Mouse (Mus musculus): ENCODE measurements at regions not wholly inside any gene's neighbourhood (a gene's known extent, or its start where the extent isn't known, plus 50 kb on each side); places are given as distances from the start of the nearest gene placed in this dataset.

DNA sequence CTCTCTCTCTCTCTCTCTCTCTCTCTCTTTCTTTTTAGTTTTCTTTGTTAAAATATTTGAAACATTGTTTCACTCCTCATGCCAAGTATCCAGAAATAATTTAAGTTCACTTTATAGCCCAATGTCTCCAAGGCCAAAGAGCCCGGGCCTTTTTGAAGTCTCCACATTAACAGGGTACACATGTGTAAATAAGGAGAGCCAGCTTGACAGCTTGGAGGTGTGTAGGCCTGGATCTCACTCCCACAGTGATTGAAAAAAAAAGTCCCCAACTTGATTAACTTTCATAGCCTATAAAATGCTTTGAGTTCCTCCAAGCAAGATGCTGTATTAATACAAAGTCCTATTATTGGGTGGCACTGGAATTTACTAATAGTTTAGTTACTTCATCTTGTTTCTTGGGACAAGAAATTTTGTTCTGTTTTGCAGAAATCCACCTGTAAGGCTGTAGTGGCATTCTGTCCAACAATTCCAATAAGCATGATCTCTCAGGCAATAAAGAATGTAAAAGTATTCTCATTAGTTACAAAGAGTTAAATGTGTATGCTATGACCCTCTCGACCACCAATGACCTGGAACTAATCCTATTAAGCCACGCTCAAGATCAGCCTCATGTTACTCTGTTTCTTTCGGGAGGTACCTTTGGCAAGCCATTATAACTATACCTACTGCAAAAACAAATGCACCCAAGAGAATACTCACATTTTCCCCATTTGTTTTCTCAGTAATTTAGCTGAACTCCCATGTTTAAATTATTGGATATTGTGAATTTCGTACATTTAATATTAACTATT lies 215.9 kb upstream of the Acvr2a start:
- H3K4me3 ChIP-seq (ENCODE audit: insufficient read depth, poor library complexity, severe bottlenecking): no peak overlapping the region
- TF ChIP-seq MYOG (IDR thresholded peaks at IDR 0.05; ENCODE audit: control insufficient read depth, extremely low read depth, insufficient read length) (no peak), MYOD1 (IDR thresholded peaks at IDR 0.05; ENCODE audit: control insufficient read depth, insufficient read length, low read depth) (no peak), CEBPB (IDR thresholded peaks at IDR 0.05; ENCODE audit: low read depth) (no peak), FOSL1 (IDR thresholded peaks at IDR 0.05; ENCODE audit: insufficient read depth, low read length, poor library complexity, severe bottlenecking) (no peak), MAX (IDR thresholded peaks at IDR 0.05) (no peak), USF1 (IDR thresholded peaks at IDR 0.05; ENCODE audit: low read depth) (no peak), CTCF (IDR thresholded peaks at IDR 0.05; ENCODE audit: control insufficient read depth, insufficient read depth, insufficient read length) (no peak)
- H3ac ChIP-seq (ENCODE audit: control insufficient read depth, insufficient read length, low read depth): no peak overlapping the region
- H3K79me2 ChIP-seq (ENCODE audit: control insufficient read depth, insufficient read depth): no peaks in the 10 kb centered on the region
- H3K27me3 ChIP-seq (ENCODE audit: control insufficient read depth, insufficient read depth, insufficient read length): no peaks in the 10 kb centered on the region
- no peaks in the 10 kb centered on the region for H3K79me3 ChIP-seq (ENCODE audit: low read depth)
- no peaks in the 10 kb centered on the region for H3K36me3 ChIP-seq (ENCODE audit: control insufficient read depth, insufficient read depth)

DNA sequence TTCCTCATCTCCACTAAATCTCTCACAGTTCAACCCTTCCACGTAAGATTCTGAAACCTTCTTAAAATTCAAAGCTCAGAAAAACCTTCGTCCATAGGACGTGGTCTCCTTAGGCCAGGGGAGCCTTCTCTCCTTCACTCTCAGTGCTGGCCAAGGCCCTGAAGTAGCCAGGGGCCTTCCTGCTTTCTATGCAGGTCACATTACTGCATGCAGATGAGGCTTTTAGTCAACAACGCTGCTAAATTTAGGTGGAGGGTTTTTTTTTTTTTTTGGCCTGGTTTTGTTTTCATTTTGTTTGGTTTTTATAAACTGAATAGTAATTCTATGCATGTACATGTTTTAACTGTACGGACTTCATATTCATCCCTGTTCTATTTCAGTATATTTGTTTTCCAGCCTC lies 214.5 kb upstream of the Acvr2a start:
- H3K79me3 ChIP-seq (ENCODE audit: low read depth): no peaks in the 10 kb centered on the region
- H3K4me3 ChIP-seq (ENCODE audit: insufficient read depth, poor library complexity, severe bottlenecking): no peak overlapping the region
- TF ChIP-seq FOSL1 (IDR thresholded peaks at IDR 0.05; ENCODE audit: insufficient read depth, low read length, poor library complexity, severe bottlenecking) (no peak), MYOD1 (IDR thresholded peaks at IDR 0.05; ENCODE audit: control insufficient read depth, insufficient read length, low read depth) (no peak), CTCF (IDR thresholded peaks at IDR 0.05; ENCODE audit: control insufficient read depth, insufficient read depth, insufficient read length) (no peak), MAX (IDR thresholded peaks at IDR 0.05) (no peak), CEBPB (IDR thresholded peaks at IDR 0.05; ENCODE audit: low read depth) (no peak)
- H3K36me3 ChIP-seq (ENCODE audit: control insufficient read depth, insufficient read depth): no peaks in the 10 kb centered on the region
- H3K79me2 ChIP-seq (ENCODE audit: control insufficient read depth, insufficient read depth): no peaks in the 10 kb centered on the region
- no peak overlapping the region for H3ac ChIP-seq (ENCODE audit: control insufficient read depth, insufficient read length, low read depth)
- H3K27me3 ChIP-seq (ENCODE audit: control insufficient read depth, insufficient read depth, insufficient read length): no peaks in the 10 kb centered on the region

DNA sequence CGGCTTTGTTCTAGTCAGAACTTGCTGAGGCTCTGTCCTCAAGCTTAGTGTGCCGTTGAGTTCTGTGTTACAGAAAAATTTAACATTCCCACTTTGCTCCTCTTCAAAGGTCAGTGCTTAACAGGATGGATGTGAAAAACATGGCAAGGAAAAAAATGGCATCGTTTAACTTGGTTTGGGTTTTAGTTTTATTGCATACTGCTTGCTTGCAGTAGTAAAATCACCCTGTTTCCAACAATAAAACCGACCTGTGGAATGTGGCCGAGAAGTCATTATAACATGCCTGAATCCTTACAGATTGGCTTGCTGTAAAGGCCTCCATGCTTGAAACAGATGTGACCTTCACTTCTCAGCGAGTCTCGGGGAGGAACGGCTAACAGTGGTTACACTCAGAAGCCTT lies 212.1 kb upstream of the Acvr2a start:
- Histone ChIP-seq H3K79me3 (ENCODE audit: low read depth) (no peaks in the 10 kb centered on the region), H3ac (ENCODE audit: control insufficient read depth, insufficient read length, low read depth) (no peak overlapping the region), H3K4me3 (ENCODE audit: insufficient read depth, poor library complexity, severe bottlenecking) (no peak overlapping the region), H3K36me3 (ENCODE audit: control insufficient read depth, insufficient read depth) (no peaks in the 10 kb centered on the region), H3K27me3 (ENCODE audit: control insufficient read depth, insufficient read depth, insufficient read length) (no peaks in the 10 kb centered on the region), H3K79me2 (ENCODE audit: control insufficient read depth, insufficient read depth) (no peaks in the 10 kb centered on the region)
- TF ChIP-seq MYOD1 (IDR thresholded peaks at IDR 0.05; ENCODE audit: control insufficient read depth, insufficient read length, low read depth) (no peak), CEBPB (IDR thresholded peaks at IDR 0.05; ENCODE audit: low read depth) (no peak), USF1 (IDR thresholded peaks at IDR 0.05; ENCODE audit: low read depth) (no peak), MYOG (IDR thresholded peaks at IDR 0.05; ENCODE audit: control insufficient read depth, extremely low read depth, insufficient read length) (no peak), MAX (IDR thresholded peaks at IDR 0.05) (no peak), CTCF (IDR thresholded peaks at IDR 0.05; ENCODE audit: control insufficient read depth, insufficient read depth, insufficient read length) (no peak), FOSL1 (IDR thresholded peaks at IDR 0.05; ENCODE audit: insufficient read depth, low read length, poor library complexity, severe bottlenecking) (no peak)

DNA sequence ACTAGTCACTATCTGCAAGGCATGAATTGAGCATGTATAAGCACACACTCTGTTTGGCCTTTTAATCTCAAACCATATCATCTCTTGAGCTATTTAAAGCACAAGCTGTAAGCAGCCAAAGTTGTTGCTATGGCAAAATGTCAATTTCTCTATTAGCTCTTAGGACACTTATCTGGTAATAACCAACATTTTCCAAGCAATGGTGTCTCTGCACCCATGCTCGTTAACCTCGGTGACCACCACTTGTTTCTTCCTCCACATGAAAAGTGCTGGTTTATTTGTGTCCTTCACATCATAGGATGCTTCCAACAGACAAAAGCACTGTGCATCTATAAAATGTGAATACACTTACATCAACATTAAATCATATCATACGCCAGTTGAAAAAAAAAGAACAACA lies 204.4 kb upstream of the Acvr2a start:
- no peak overlapping the region for H3ac ChIP-seq (ENCODE audit: control insufficient read depth, insufficient read length, low read depth)
- H3K36me3 ChIP-seq (ENCODE audit: control insufficient read depth, insufficient read depth): no peaks in the 10 kb centered on the region
- no peaks in the 10 kb centered on the region for H3K27me3 ChIP-seq (ENCODE audit: control insufficient read depth, insufficient read depth, insufficient read length)
- no peaks in the 10 kb centered on the region for H3K79me2 ChIP-seq (ENCODE audit: control insufficient read depth, insufficient read depth)
- no peak overlapping the region for H3K4me3 ChIP-seq (ENCODE audit: insufficient read depth, poor library complexity, severe bottlenecking)
- TF ChIP-seq MYOG (IDR thresholded peaks at IDR 0.05; ENCODE audit: control insufficient read depth, extremely low read depth, insufficient read length): no peak
- no peak for TF ChIP-seq CTCF (IDR thresholded peaks at IDR 0.05; ENCODE audit: control insufficient read depth, insufficient read depth, insufficient read length)
- no peak for TF ChIP-seq MAX (IDR thresholded peaks at IDR 0.05)
- TF ChIP-seq FOSL1 (IDR thresholded peaks at IDR 0.05; ENCODE audit: insufficient read depth, low read length, poor library complexity, severe bottlenecking): no peak
- no peak for TF ChIP-seq CEBPB (IDR thresholded peaks at IDR 0.05; ENCODE audit: low read depth)
- TF ChIP-seq USF1 (IDR thresholded peaks at IDR 0.05; ENCODE audit: low read depth): no peak
- no peak for TF ChIP-seq MYOD1 (IDR thresholded peaks at IDR 0.05; ENCODE audit: control insufficient read depth, insufficient read length, low read depth)
- no peaks in the 10 kb centered on the region for H3K79me3 ChIP-seq (ENCODE audit: low read depth)

DNA sequence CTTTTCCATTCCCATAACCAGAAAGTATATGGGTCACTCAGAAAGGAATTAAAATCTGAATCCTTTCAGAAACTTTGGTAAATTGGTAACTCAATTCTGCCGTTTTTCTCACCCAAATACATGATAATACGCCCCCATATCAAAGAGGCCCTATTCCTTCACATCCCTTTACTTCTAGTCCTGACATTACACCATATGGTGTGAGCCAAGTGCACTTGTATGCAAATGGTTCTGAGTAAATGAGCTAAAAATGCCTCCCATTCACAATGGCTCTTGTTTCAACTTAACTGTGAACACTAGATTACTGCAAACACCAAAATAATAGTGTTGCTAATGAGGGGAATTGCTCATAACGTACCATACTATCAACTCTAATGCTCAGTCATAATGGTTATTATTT lies 201.7 kb upstream of the Acvr2a start:
- no peaks in the 10 kb centered on the region for H3K27me3 ChIP-seq (ENCODE audit: control insufficient read depth, insufficient read depth, insufficient read length)
- no peak overlapping the region for H3ac ChIP-seq (ENCODE audit: control insufficient read depth, insufficient read length, low read depth)
- H3K79me2 ChIP-seq (ENCODE audit: control insufficient read depth, insufficient read depth): no peaks in the 10 kb centered on the region
- TF ChIP-seq MAX (IDR thresholded peaks at IDR 0.05) (no peak), USF1 (IDR thresholded peaks at IDR 0.05; ENCODE audit: low read depth) (no peak), MYOD1 (IDR thresholded peaks at IDR 0.05; ENCODE audit: control insufficient read depth, insufficient read length, low read depth) (no peak), CEBPB (IDR thresholded peaks at IDR 0.05; ENCODE audit: low read depth) (no peak), FOSL1 (IDR thresholded peaks at IDR 0.05; ENCODE audit: insufficient read depth, low read length, poor library complexity, severe bottlenecking) (no peak), MYOG (IDR thresholded peaks at IDR 0.05; ENCODE audit: control insufficient read depth, extremely low read depth, insufficient read length) (no peak), CTCF (IDR thresholded peaks at IDR 0.05; ENCODE audit: control insufficient read depth, insufficient read depth, insufficient read length) (no peak)
- no peaks in the 10 kb centered on the region for H3K36me3 ChIP-seq (ENCODE audit: control insufficient read depth, insufficient read depth)
- no peaks in the 10 kb centered on the region for H3K79me3 ChIP-seq (ENCODE audit: low read depth)
- no peak overlapping the region for H3K4me3 ChIP-seq (ENCODE audit: insufficient read depth, poor library complexity, severe bottlenecking)

All from C2C12 (cell line).